Mouse (Mus musculus) ovary, postnatal 10 days (tissue): ENCODE data around the gene Unc5cl.
"Not testable (repeated sequence)": the region's sequence is repeated elsewhere in the genome, so short reads cannot be mapped to it uniquely, and the experiment has no call there.

Experiments used
- DNase-seq: peaks from one replicate; pipeline ENCODE4 v3.0.0; 2022; ENCODE audit warnings: low spot score

Gene Unc5cl

DNA sequence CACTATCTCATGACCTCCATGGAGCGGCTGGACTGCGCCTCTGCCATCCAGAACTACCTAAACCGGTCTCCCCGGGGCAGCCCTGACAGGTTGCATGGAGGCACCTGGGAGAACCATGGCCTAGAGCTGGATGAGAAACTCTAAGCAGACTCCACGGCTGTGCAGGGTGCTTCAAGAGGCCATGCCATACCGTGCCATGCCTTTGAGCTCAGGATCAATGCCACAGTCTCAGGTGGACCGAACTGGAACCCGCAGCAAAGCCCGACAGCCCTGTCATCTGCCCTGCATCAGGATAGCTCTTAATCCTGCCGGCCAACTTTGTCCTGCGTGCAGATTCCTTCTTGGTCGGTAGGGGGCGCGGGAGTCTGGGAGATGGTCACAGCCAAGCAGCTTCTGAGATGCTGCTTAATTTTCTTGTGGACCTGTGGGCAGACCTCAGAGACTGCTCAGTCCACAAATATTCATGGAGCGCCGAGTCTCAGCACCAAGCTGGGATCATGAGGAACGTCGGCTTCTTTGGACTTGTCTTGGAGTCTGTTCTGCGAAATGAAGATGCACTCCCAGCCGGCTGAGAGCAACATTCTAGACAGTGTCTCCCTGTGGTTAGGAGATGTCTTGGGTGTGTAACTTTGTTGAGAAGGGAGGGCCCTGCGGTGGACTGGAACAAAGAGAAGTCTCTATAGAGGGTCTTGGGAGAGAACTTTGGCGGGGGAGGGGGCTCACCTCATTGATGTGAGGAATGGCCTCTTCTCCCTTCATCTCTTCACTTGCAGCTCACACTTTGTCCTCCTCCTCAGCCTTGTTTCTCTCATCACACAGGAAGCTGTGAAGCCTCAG lies 12.9 kb downstream of the Unc5cl start:
- DNase-seq: peak; percentile 74

DNA sequence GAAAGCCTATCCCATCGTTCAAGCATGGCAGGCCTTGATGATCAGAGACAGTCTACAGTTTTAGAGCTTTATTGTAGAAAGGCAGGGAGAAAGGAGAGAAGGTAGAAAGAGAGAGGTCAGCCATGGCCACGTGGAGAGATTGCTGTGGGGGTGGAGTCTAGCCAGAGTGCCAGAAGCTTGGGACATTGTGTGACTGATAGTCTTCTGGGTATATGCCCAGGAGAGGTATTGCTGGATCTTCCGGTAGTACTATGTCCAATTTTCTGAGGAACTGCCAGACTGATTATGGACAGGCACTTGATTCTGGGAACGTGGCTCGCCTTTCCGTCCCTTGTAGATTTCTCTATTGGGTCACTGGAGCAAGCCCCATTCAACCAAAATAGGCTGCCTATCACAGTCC lies 19.6 kb downstream of the Unc5cl start:
- DNase-seq: not testable (repeated sequence)

DNA sequence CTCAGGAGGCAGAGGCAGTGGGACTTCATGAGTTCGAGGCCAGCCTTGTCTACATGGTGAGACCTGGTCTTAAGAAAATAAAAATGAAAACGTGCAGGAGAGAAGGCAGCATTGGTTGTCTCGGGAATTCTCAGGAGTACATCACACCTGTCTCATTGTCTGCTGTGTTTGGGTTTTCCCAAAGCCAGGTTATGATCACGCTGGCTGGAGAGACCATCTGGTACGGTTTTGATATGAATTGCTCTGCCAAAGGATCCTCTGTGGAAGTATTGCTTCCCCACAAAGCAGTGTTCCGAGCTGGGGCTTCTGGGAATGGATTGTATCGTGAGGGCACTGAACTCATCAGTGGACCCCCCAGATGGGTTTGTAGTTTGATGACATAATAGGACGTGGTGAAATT lies 20.7 kb downstream of the Unc5cl start:
- DNase-seq: no peak

DNA sequence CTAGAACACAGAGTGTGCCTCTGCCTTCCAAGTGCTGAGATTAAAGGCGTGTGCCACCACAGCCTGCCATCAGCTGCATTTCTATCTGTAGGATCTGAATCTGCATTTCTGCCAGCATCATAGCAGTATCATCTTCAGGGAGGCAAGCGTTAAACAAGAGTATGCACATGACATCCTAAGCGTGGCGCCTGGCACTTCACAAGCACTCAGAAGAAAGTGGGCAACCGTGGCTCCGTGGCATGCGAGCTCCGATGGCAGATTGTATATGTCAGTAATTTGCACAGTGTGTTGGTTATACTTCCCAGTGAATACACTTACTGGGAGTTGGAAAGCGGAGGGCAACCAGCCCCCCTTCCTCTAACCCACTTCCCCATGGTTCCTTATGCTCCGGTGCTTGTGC lies 25.3 kb downstream of the Unc5cl start:
- DNase-seq: no peak

DNA sequence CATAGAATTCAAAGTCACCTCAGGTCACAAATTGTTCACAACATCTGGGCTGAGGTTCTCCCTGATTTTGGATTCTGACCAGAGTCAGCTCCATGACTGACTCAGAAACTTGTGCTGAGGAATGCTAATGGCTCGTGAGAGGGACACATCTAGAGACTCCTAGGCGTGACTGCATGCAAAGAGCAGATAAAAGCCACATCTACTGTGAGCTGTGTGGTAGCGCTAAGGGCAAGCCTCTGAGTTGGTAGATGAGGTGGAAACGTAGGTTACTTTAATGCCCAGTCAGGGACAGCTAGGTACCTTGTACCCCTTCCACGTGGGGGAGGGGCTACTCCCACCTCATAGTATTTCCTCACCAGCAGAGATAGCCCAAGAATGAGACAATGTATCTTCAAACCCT lies 29.1 kb downstream of the Unc5cl start:
- DNase-seq: no peak

DNA sequence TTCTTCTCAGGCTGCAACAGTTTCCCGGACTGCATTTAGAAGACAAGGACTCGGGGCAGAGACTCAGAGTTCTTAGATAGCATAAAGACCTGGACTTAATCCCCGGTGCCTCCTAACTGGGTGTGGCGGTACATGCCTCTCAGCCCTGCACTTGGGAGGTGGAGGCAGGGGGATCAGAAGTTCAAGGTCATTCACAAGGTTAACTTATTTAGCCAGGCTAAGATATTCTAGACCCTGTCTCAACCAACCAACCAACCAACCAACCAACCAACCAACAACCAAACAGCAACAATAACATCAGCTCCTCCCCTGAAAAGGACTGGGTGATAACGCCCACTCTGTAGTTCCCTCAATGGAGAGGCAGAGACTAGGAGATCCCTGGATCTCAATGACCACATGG lies 29.5 kb downstream of the Unc5cl start:
- DNase-seq: no peak

DNA sequence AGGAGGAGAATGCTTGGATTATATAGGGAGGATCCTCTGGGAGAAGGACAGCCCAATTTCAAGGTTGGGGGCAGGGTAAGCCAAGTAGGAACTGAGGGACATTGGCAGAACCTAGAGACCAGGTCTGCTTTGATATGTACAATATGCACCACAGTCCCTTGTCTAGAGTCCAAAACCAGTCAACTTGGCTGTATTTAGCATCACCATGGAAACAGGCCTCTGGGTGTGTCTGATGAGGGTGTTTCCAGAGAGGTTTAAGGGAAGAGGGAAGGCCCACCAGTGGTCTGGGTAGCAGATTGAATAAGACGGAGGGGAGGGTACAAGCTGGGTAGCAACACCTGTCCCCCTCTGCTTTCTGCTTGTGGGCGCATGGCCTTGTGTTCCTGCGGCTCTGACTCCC lies 34.8 kb downstream of the Unc5cl start:
- no peak for DNase-seq

DNA sequence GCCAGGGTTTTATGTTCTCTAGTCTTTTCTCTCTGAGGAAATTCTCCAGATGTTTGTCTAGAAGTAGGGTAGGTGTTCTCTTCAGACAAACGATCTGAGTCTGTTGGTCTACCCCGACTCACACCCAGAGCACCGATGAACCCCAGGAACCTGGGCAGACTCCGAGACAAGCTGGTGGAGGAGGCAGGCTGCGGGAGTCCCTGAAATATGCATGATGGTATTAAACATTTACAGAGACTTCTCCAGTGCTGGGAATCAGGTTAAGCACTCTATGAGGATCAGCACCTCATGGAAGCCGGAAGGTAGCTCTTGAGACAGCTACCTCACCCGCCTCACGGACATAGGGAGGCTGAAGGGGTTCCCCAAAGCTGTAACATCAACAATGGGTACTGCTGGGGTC lies 37.9 kb downstream of the Unc5cl start:
- DNase-seq: no peak

DNA sequence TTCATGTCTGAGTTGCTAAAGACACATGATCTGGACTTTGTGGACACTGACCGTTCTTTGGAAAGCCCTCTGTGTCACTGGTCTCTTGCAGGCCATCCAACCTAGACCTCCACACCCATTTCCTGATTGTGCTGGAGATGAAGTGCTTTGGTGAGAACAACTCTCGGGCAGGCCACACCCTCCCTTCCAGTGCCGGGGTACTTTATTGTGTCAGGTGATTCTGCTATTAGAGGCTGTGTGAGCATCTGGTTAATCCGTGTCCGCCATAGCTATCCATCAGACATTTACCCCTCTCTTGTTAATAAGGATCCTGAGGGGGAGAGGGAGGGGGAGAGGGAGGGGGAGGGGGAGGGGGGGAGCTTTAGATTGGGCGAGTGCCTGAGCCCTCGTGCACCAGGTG lies 38.9 kb downstream of the Unc5cl start:
- no peak for DNase-seq

DNA sequence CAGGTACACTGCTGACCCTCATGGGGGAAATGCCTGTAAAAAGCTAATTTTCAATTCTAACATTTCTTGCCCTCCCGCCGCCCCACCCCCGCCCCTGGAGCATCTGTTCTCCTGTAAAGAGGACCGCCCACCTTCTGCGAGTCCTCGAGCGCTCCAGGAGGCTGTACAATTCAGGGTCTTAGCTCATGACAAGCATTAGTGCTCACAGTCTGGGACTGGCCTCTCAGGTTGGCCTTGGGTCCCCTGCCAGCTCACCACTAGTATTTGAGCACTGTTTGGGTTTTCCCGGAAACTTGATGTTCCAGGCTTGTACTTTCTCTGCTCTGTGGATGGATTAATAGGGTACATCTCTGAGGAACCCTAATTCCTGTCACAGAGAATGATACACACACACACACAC lies 39.3 kb downstream of the Unc5cl start:
- no peak for DNase-seq

DNA sequence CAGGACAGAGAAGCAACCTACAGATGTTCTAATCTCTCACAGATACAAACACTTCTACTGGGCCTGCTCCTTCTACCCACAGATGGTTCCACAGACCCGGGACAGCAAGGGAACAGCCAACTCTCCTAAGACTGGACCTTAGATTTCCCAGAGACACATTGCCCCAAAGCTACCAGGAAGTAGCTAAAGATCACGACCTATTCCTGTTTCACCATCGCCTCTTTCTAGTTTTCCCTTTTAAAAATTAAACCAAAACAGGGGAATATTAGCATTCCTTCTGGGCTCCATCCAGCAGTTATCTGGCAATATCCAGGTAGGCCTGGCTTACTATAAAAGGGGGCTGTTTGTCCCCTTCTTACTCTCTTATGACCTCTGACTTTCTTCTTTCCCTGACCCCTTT lies 43.3 kb downstream of the Unc5cl start:
- no peak for DNase-seq

DNA sequence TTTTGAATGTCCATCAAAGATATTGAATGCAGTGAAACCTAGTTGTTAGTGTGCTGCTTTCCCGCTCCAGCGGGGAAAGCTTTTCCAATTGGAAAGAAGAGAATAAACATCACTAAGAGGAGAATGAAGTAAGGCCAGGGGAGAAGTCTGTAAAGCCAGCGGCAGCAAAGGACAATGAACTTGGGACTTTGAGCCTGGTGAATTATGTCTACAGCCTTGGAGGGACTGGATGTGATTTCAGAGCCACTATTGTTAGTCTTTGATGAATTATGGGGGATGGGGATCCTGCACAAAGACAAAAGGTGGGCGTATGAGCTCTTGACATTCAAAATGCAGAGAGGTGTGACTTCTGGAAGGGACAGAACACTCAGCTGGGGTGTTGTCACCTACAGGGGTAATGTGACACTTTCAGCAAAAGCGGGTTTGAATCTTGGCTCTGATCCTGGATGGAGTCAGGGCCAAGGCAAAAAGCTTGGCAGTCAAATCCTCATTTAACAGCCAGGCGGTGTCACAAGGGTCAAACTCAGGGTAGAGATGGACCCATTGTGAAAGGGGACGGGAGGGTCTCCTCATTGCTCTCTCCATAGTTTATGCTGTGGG lies 46.2 kb downstream of the Unc5cl start:
- DNase-seq: no peak

DNA sequence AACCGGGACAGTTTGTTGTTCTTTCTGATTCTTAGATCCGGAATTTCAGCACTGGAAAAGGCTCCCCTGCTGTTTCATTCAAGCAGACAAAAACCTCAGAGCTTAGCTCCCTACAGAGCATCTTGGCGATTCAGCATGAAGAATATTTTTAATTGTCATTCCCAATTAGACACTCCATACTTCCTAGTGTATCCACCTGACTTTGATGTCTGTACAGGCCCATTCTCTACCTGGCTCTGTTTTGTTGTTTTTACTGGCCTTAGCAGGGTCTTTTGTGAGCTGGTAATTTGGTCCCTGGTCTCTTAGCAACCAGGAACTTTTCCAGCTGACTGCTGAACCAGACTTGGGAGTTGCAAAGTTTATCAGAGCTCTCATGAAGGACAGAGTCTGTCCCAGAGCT lies 50.3 kb downstream of the Unc5cl start:
- DNase-seq: no peak

DNA sequence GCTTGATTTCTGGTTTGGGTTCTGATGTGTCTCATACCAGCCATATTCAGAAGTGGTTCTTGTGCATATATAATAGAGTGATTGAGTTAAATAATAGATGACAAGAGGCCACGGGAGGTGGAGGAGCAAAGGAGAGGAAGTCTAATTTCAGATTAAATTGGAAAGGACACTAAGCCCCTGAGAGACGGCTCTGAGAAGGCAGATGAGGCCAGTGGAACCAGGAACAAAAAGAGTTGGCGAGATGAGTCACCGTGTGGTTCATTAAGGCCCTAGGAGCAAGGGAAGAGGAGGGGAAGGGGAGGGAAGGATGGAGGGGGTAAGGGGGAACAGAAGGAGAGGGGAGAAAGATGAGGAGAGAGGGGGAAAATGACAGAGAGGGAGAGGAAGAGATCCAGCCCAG lies 52.3 kb downstream of the Unc5cl start:
- no peak for DNase-seq

DNA sequence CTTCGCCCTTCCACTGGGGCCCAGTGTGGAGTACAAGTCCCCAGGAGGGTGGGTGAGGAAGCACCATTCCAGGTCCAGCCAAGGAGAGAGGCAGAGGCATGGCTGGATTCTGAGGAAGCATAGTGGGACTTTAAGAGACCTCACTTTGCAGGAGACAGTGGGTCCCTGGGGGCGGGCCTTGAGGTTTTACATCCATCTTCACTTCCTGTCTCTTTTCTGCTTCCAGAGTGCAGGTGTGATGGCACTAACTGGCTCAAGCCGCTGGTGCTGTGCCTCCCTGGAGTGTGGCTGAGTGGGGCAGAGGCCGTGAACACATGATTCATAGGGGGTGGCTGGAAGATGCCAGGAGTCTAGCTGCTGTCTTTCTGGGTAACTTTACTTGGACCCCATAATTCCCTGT lies 54.9 kb downstream of the Unc5cl start:
- DNase-seq: no peak

DNA sequence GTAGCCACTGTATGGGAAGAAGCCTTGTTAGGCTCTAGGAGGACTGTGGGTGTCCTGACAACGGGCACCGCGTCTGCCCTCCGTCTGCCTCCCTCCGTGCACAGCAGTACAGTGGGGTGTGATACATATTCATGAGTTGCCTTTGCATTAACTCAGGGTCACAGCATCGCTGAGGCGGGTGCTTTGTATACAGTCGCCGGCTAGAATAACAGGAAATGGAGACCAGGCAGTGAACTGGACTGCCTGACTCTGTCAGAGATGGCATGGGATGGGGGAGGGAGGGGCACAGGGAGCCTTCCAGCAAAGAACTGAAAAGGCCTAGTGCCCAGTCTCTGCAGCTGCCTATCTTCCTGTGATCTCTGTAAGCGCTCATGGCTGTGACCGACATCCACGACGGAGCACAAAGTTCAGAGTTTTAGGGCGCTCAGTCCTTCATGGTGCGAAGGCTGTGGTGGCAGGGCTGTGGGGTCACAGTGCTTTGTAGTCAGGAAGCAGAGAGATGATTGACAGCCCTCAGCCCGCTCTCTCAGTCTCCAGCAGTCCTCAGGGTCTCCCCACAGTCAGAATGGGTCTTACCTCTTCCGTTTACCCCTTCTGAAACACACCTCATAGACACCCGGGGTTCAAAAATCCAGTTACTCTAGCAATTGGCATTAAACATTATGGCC lies 58.0 kb downstream of the Unc5cl start:
- no peak for DNase-seq

DNA sequence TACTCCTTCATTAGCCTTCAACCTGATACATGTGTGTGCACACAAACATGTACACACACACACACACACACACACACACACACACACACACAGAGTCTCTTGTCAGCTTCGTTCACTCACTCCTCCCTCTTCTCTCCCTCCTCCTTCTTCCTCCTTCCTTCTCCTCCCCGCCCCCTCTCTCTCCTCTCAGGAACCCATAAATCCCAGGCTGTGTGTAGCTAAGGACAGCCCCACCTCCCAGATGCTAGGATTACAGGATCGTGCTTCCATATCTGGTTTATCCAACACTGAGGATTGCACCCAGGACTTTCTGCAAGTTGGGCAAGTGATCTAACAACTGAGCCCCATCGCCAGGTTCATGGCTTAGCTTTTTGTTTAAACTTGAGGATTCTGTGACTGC lies 59.9 kb downstream of the Unc5cl start:
- no peak for DNase-seq

DNA sequence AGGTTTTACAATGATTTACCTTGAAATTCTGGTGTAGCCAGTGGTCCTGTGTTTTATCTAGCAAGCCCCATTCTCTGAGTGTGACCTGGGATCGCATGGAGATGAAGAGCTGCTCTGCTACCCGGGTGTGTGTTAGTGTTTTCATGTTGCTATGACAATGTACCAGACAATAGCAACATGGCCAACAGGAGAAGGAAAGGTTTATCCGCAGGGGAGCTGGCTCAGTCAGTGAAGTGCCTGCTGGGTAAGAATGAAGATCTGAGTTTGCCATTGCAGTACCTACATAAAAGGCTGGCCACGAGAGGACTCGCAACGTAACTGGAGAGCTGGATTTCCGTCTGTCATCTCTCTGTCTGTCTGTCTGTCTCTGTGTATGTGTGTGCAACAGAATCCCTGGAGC lies 64.3 kb downstream of the Unc5cl start:
- no peak for DNase-seq

DNA sequence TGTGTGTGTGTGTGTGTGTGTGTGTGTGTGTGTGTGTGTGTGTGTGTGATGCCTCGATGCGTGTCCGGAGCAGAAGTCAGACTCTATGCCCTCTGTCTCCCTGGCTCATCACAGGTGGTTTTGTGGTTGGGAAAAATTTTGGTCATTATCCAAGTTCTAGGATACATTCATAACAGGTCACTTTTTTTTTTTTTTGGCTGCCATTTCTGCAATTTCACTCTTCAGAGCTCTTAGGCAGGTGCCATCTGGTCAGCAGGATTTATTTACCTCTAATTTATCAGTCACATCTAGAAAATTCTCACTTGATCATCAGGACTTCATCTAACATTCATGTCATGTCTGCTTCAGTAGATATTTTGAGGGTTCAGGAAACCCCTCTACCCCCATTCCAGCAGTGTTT lies 65.7 kb downstream of the Unc5cl start:
- DNase-seq: no peak

DNA sequence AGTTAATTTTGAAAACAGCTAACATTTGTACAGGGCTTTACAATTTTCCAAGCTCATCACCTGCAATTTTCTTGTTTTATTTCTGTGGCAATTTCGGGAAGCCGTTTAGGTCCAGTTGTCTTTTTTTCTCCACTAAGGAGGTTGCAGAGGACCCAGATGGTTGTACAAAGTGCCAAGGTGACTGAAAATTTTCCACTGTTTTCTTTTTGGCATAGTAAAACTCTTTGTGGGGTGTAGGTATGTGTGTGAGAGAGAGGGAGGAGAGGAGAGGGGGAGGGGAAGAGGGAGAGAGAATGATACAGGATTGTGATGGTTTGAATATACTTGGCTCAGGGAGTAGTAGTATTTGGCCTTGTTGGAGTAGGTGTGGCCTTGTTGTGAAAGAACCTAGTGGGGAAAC lies 68.4 kb downstream of the Unc5cl start:
- no peak for DNase-seq

DNA sequence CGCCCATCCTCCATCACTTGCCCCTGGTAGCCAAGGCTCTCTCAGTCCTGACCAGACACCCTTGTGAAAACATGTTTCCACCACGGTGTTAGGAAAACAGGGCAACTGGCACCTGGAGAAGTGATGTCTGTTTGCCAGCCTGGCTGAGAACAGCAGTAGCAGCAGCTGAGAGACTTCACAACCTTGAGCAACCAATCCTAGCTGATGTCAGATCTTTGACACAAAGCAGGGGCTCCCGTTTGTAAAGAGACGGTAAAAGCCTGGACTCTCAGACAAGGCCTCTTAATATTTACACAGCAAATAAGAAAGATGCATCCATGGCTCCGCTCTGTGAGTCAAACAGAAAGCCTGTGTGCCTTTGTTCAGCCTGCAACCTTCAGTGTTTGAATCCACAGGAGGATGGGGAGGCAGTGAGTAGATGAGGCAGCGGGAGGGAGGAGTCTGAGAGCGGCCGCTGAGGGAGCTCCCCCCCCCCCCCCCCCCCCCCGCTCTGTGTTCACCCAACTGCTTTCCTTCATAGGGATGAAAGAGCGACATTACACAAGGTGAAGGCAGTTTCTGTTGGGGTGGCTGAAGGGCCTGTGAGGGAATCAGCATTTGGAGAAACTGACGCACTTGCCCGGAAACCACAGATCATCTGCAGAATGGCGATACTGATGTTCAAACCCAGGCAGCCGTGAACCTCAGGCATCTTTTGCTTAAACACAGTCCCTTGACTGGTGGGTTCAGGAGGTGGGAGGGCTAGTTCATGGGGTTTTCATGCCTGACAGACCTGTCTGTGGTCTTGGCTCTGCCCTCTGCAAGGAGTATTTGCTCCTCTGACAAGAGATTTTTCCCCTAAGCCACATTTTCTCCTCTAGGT lies 79.4 kb downstream of the Unc5cl start:
- no peak for DNase-seq

DNA sequence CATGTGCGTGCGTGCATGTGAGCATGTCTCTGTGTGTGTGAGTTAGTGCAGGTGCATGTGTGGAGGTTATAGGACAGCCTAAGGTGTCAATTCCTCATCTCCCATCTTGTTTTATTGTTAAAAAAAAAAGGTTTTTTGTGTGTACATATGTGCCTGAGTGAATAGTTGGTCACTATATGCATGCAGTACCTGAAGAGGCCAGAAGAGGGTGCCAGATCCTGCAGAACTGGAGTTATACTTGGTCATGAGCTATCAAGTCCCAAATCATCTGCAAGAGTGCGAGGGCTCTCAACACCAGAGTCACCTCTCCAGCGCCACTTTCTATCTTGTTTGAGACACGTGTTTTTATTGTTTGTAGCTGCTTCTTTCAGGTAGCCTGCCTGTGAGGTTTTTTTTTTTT lies 83.6 kb downstream of the Unc5cl start:
- DNase-seq: no peak

DNA sequence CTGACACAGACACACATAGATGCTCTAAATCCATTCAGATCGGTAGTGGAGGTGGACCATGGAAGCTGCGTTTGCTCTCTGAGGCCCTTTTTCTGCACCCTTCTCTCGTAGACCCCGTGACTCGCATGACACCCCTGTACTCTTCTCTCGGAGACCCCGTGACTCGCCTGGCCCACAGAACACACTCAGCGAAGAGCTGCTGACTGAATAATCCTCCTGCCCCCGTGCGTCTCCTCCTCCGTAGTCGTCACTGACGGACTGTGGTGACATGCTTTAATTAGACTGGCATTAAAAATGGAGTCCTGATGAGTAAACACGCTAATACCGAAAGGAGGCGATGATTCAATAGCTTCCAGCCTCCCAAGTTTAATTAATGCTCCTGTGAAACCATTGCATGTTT lies 84.6 kb downstream of the Unc5cl start:
- DNase-seq: no peak
